Mouse (Mus musculus): ENCODE results near the gene Atp6v0c. TPM values are rescaled to one million over a fixed set of nuclear protein-coding genes. Genes with fewer than 3 reads are reported as not detected.

The Atp6v0c gene
- polyA plus RNA-seq, 1 experiment from 2014 or later, result 384 TPM

DNA sequence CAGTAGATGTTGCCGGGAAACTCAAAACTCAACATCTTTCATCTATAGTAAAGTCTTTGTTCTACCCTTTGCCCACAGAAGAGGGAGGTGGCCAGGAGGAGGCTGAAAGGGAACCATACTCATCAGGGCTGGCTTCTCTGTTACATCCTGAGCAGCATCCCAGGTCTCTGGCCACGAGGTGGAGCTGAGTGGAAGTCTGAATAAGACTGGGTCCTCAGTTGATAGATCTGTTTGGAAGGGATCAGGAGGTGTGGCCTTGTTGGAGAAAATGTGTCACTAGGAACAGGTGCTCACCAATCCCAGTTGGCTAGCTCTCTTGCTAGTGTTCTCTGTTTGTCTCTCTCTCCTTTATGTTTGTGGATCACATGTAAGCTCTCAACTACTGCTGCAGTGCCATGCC, 25.8 kb upstream of the Atp6v0c start:
- no peaks in the 10 kb centered on the region for H3K36me3 ChIP-seq (replicated peaks; ENCODE audit: control insufficient read depth, insufficient read depth, low read depth, low read length)
- no peak overlapping the region for H3K4me3 ChIP-seq (ENCODE audit: low read depth, low read length)
- H3K4me2 ChIP-seq (ENCODE audit: low read depth, low read length), result no peak overlapping the region
- H3K9ac ChIP-seq (replicated peaks; ENCODE audit: low read length), result no peak overlapping the region
- no peak overlapping the region for H3K27ac ChIP-seq (replicated peaks; ENCODE audit: low read depth, low read length)
- WGBS, result 67% methylated on average over 2 of the region's 2 CpGs
- no peaks in the 10 kb centered on the region for H3K9me3 ChIP-seq (replicated peaks; ENCODE audit: control insufficient read depth, low read length)
- H3K27me3 ChIP-seq (ENCODE audit: control insufficient read depth, insufficient read depth, low read length), result no peaks in the 10 kb centered on the region
- H3K4me1 ChIP-seq (ENCODE audit: control insufficient read depth, insufficient read depth, low read length), result no peaks in the 10 kb centered on the region
- no peak for ATAC-seq (replicated peaks; ENCODE audit: insufficient number of reproducible peaks, low FRiP score, low TSS enrichment, low read depth)
- no peak for DNase-seq (ENCODE audit: low spot score)

DNA sequence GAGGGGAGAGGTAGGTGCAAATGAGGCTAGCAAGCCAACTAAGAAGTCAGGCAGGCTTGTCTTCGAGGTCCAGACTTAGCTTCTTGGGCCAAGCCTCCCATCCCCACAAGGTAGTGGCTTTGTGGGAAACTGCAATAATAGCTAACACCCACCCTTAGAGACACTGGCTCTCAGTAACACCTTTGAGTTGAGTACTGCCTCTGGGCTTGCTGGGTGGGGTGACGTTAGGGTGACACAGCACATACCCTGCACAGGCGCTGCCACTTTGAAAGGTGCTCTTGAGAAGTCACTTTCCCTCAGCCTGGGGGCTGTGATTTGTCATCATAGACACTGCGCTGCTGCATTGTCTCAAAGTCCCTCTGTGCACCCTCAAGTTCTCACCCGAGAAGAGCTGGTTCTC, 24.3 kb upstream of the Atp6v0c start:
- Histone ChIP-seq H3K9ac (replicated peaks; ENCODE audit: low read length) (no peak overlapping the region), H3K4me3 (ENCODE audit: low read depth, low read length) (no peak overlapping the region), H3K9me3 (replicated peaks; ENCODE audit: control insufficient read depth, low read length) (no peaks in the 10 kb centered on the region), H3K36me3 (replicated peaks; ENCODE audit: control insufficient read depth, insufficient read depth, low read depth, low read length) (no peaks in the 10 kb centered on the region), H3K27me3 (ENCODE audit: control insufficient read depth, insufficient read depth, low read length) (no peaks in the 10 kb centered on the region), H3K4me1 (ENCODE audit: control insufficient read depth, insufficient read depth, low read length) (no peaks in the 10 kb centered on the region), H3K4me2 (ENCODE audit: low read depth, low read length) (no peak overlapping the region), H3K27ac (replicated peaks; ENCODE audit: low read depth, low read length) (no peak overlapping the region)
- 89% methylated on average over 5 of the region's 5 CpGs for WGBS
- no peak for ATAC-seq (replicated peaks; ENCODE audit: insufficient number of reproducible peaks, low FRiP score, low TSS enrichment, low read depth)
- DNase-seq (ENCODE audit: low spot score), result no peak

DNA sequence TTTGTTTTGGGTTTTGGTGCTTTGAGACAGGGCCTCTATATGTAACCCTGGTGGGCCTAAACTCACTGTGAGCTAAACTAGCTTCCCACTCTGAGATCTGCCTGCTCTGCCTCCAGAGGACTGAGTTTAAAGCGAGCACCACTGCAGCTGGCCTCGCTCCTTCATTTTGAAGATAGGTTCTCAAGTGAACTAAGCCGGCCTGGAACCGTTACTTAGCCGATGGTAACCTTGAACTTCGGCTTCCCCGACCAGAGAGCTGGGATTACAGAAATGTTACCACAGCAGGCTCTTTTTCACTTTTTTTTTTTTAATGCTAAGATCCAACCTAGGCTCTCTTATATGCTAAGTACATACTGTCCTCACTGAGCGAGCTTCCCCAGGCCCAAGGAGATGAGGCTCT, 23.8 kb upstream of the Atp6v0c start:
- H3K4me2 ChIP-seq (ENCODE audit: low read depth, low read length), result no peak overlapping the region
- DNase-seq (ENCODE audit: low spot score), result no peak
- no peaks in the 10 kb centered on the region for H3K36me3 ChIP-seq (replicated peaks; ENCODE audit: control insufficient read depth, insufficient read depth, low read depth, low read length)
- H3K9me3 ChIP-seq (replicated peaks; ENCODE audit: control insufficient read depth, low read length), result no peaks in the 10 kb centered on the region
- H3K9ac ChIP-seq (replicated peaks; ENCODE audit: low read length), result no peak overlapping the region
- 85% methylated on average over 8 of the region's 8 CpGs for WGBS
- no peaks in the 10 kb centered on the region for H3K4me1 ChIP-seq (ENCODE audit: control insufficient read depth, insufficient read depth, low read length)
- no peaks in the 10 kb centered on the region for H3K27me3 ChIP-seq (ENCODE audit: control insufficient read depth, insufficient read depth, low read length)
- no peak overlapping the region for H3K27ac ChIP-seq (replicated peaks; ENCODE audit: low read depth, low read length)
- no peak for ATAC-seq (replicated peaks; ENCODE audit: insufficient number of reproducible peaks, low FRiP score, low TSS enrichment, low read depth)
- H3K4me3 ChIP-seq (ENCODE audit: low read depth, low read length), result no peak overlapping the region

DNA sequence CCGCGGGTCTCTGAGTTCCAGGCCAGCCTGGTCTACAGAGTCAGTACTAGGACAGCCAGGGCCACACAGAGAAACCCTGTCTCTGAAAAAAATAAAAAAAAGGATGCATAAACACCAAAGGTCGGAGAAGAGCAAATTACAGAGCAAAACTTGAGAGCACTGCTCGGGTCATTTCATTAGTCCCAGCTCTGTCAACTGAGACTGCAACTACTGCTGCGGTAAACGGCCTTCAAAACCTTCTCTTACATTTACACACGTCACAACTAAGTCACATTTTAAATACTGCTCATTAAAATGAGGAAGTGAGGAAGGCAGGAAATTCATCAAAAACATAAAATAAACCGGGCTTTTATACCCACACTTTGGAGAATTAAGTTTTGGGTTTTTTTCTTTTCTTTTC, 23.3 kb upstream of the Atp6v0c start:
- Histone ChIP-seq H3K4me3 (ENCODE audit: low read depth, low read length) (no peak overlapping the region), H3K36me3 (replicated peaks; ENCODE audit: control insufficient read depth, insufficient read depth, low read depth, low read length) (no peaks in the 10 kb centered on the region), H3K9ac (replicated peaks; ENCODE audit: low read length) (no peak overlapping the region), H3K9me3 (replicated peaks; ENCODE audit: control insufficient read depth, low read length) (no peaks in the 10 kb centered on the region), H3K27me3 (ENCODE audit: control insufficient read depth, insufficient read depth, low read length) (no peaks in the 10 kb centered on the region), H3K4me2 (ENCODE audit: low read depth, low read length) (no peak overlapping the region), H3K4me1 (ENCODE audit: control insufficient read depth, insufficient read depth, low read length) (no peaks in the 10 kb centered on the region), H3K27ac (replicated peaks; ENCODE audit: low read depth, low read length) (no peak overlapping the region)
- WGBS, result 77% methylated on average over 8 of the region's 8 CpGs
- ATAC-seq (replicated peaks; ENCODE audit: insufficient number of reproducible peaks, low FRiP score, low TSS enrichment, low read depth) (no peak), DNase-seq (ENCODE audit: low spot score) (no peak)

DNA sequence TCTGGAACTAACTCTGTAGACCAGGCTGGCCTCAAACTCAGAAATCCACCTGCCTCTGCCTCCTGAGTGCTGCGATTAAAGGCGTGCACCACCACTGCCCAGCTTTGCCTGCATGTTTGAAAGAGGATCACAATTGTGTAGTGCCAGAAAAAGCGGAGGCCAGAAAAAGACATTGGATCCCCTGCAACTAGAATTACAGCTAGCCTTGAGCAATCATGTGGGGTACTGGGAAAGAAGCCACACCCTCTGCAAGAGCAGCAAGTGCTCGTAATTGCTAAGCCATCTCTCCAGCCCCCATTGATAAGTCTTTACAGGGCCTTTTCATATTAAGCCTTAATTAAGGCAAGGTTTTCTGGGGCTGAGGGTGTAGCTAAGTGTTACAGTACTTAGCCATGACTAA, 22.0 kb upstream of the Atp6v0c start:
- DNase-seq (ENCODE audit: low spot score) (no peak), ATAC-seq (replicated peaks; ENCODE audit: insufficient number of reproducible peaks, low FRiP score, low TSS enrichment, low read depth) (no peak)
- Histone ChIP-seq H3K4me2 (ENCODE audit: low read depth, low read length) (no peak overlapping the region), H3K4me3 (ENCODE audit: low read depth, low read length) (no peak overlapping the region), H3K4me1 (ENCODE audit: control insufficient read depth, insufficient read depth, low read length) (no peaks in the 10 kb centered on the region), H3K27ac (replicated peaks; ENCODE audit: low read depth, low read length) (no peak overlapping the region), H3K9me3 (replicated peaks; ENCODE audit: control insufficient read depth, low read length) (no peaks in the 10 kb centered on the region), H3K27me3 (ENCODE audit: control insufficient read depth, insufficient read depth, low read length) (no peaks in the 10 kb centered on the region), H3K36me3 (replicated peaks; ENCODE audit: control insufficient read depth, insufficient read depth, low read depth, low read length) (no peaks in the 10 kb centered on the region), H3K9ac (replicated peaks; ENCODE audit: low read length) (no peak overlapping the region)
- 69% methylated on average over 4 of the region's 4 CpGs for WGBS

DNA sequence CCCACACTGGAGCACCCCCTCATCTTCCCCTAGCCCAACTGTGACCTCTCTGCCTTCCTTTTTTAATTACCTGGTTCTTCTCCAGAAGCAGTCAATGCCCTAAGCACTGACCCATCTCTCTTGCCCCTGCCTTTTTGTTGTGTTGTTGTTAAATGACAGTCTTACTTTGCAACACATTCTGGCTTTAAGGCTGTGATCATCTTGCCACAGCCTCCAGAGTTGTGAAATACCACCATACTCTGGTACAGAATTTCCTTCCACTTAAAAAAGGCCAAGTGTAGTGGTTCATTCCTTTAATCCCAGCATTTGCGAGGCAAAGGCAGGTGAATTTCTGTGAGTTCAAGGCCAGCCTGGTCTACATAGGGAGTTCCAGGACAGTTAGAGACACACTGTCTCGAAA, 21.4 kb upstream of the Atp6v0c start:
- no peaks in the 10 kb centered on the region for H3K36me3 ChIP-seq (replicated peaks; ENCODE audit: control insufficient read depth, insufficient read depth, low read depth, low read length)
- ATAC-seq (replicated peaks; ENCODE audit: insufficient number of reproducible peaks, low FRiP score, low TSS enrichment, low read depth), result no peak
- H3K9me3 ChIP-seq (replicated peaks; ENCODE audit: control insufficient read depth, low read length), result no peaks in the 10 kb centered on the region
- H3K27ac ChIP-seq (replicated peaks; ENCODE audit: low read depth, low read length), result no peak overlapping the region
- no peak for DNase-seq (ENCODE audit: low spot score)
- no peak overlapping the region for H3K4me3 ChIP-seq (ENCODE audit: low read depth, low read length)
- no peaks in the 10 kb centered on the region for H3K27me3 ChIP-seq (ENCODE audit: control insufficient read depth, insufficient read depth, low read length)
- WGBS, result 81% methylated on average over 2 of the region's 2 CpGs
- H3K4me2 ChIP-seq (ENCODE audit: low read depth, low read length), result no peak overlapping the region
- no peaks in the 10 kb centered on the region for H3K4me1 ChIP-seq (ENCODE audit: control insufficient read depth, insufficient read depth, low read length)
- no peak overlapping the region for H3K9ac ChIP-seq (replicated peaks; ENCODE audit: low read length)

DNA sequence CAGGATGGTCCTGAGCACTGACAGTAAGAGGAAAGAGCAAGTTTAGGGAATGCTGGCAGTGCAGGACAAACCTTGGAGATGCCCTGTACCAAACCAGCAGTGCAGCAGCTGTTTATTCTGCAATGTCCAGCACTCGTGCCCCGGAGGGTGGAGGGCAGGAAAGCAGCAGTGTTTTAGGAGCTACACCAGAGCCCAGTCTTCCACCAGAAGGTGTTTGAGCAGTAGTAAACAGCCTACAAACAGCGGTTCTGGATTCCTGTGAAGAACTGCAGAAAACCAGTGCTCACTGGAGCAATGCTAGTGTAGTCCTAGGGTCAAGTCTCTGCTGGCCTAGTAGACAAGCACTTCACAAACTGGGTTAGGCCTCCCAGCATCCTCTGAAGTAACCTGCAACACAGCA, 4.8 kb upstream of the Atp6v0c start:
- WGBS, result 83% methylated on average over 3 of the region's 3 CpGs

DNA sequence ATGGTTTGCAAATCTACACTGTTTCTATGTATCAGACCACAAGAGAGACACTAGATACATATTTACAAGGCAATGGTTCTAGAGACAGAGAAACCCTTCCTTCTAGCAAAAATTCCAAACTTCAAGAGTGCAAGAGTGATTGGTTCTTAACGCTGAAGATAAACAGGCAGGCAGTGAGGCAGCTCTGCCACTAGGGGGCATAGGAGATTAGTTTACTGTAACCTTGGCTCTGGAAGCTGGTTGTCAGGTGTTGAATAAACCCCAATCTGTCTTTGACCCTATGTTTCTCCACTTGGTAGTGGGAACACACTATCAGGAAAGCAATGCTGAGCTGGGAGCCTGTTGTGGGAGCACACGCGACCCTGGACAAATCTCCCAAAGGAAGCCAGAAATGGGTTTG, 3.9 kb upstream of the Atp6v0c start:
- Histone ChIP-seq H3K9ac (replicated peaks; ENCODE audit: low read length) (no peak overlapping the region), H3K27me3 (ENCODE audit: control insufficient read depth, insufficient read depth, low read length) (no peaks in the 10 kb centered on the region), H3K9me3 (replicated peaks; ENCODE audit: control insufficient read depth, low read length) (no peaks in the 10 kb centered on the region), H3K4me2 (ENCODE audit: low read depth, low read length) (no peak overlapping the region), H3K27ac (replicated peaks; ENCODE audit: low read depth, low read length) (no peak overlapping the region), H3K4me1 (ENCODE audit: control insufficient read depth, insufficient read depth, low read length) (no peaks in the 10 kb centered on the region), H3K4me3 (ENCODE audit: low read depth, low read length) (no peak overlapping the region), H3K36me3 (replicated peaks; ENCODE audit: control insufficient read depth, insufficient read depth, low read depth, low read length) (no peaks in the 10 kb centered on the region)
- ATAC-seq (replicated peaks; ENCODE audit: insufficient number of reproducible peaks, low FRiP score, low TSS enrichment, low read depth) (no peak), DNase-seq (ENCODE audit: low spot score) (peak; percentile 84)
- WGBS, result 2% methylated on average over 3 of the region's 3 CpGs

More for the DNA sequence above, 4.8 kb upstream of the Atp6v0c start:
- ATAC-seq (replicated peaks; ENCODE audit: insufficient number of reproducible peaks, low FRiP score, low TSS enrichment, low read depth), result no peak
- Histone ChIP-seq H3K4me1 (ENCODE audit: control insufficient read depth, insufficient read depth, low read length) (no peaks in the 10 kb centered on the region), H3K4me2 (ENCODE audit: low read depth, low read length) (no peak overlapping the region), H3K9ac (replicated peaks; ENCODE audit: low read length) (no peak overlapping the region), H3K36me3 (replicated peaks; ENCODE audit: control insufficient read depth, insufficient read depth, low read depth, low read length) (no peaks in the 10 kb centered on the region), H3K9me3 (replicated peaks; ENCODE audit: control insufficient read depth, low read length) (no peaks in the 10 kb centered on the region), H3K27ac (replicated peaks; ENCODE audit: low read depth, low read length) (no peak overlapping the region), H3K4me3 (ENCODE audit: low read depth, low read length) (no peak overlapping the region), H3K27me3 (ENCODE audit: control insufficient read depth, insufficient read depth, low read length) (no peaks in the 10 kb centered on the region)
- DNase-seq (ENCODE audit: low spot score), result no peak

All from embryonic facial prominence, embryonic 11.5 days (tissue).